Mouse (Mus musculus) erythroblast, embryonic 14.5 days (primary cell): Measurements from ENCODE around the gene Plscr1.

Experiments
- GATA1 ChIP-seq: IDR thresholded peaks from 2 replicates; pipeline ENCODE4 v1.6.1; 2012; ENCODE audit warnings: low read length, inconsistent platforms, mixed read lengths
- TAL1 ChIP-seq: IDR thresholded peaks from 3 replicates; pipeline ENCODE4 v1.6.1; 2012; ENCODE audit warnings: low read length, inconsistent platforms, mixed read lengths

GRCm38 (mm10) chr9:92266558-92267171 is 17.1 kb downstream of the Plscr1 start:
- TF ChIP-seq GATA1: no peak
- no peak for TF ChIP-seq TAL1
